Mouse (Mus musculus) myocyte (in vitro differentiated cells): Measurements from ENCODE around the gene Slc25a17. TPM values are rescaled to one million over a fixed set of nuclear protein-coding genes. Genes with fewer than 3 reads are reported as not detected.

Source experiments
- H3K27me3 ChIP-seq: one replicate; pipeline ENCODE4 v1.6.1; 2011; ENCODE audit not compliant: control insufficient read depth, insufficient read depth, insufficient read length
- H3K36me3 ChIP-seq: one replicate; pipeline ENCODE4 v1.6.1; 2011; ENCODE audit not compliant: control insufficient read depth, insufficient read depth
- H3K4me2 ChIP-seq: one replicate; pipeline ENCODE4 v1.6.1; 2011; ENCODE audit warnings: low read depth, control low read depth
- H3K4me3 ChIP-seq: one replicate; pipeline ENCODE4 v1.5.1; 2011; ENCODE audit warnings: mild to moderate bottlenecking, control low read depth, moderate library complexity
- H3K79me2 ChIP-seq: one replicate; pipeline ENCODE4 v1.6.1; 2011; ENCODE audit not compliant: control insufficient read depth, insufficient read depth
- H3ac ChIP-seq: one replicate; pipeline ENCODE4 v1.6.1; 2011; ENCODE audit not compliant: control insufficient read depth, insufficient read length
- CEBPB ChIP-seq: IDR thresholded peaks from 2 replicates; pipeline ENCODE4 v1.6.1; 2011; ENCODE audit warnings: mild to moderate bottlenecking, moderate library complexity; ENCODE audit not compliant: poor library complexity, insufficient read depth, severe bottlenecking
- E2F4 ChIP-seq: IDR thresholded peaks from one replicate; pipeline ENCODE4 v1.6.1; 2011; ENCODE audit warnings: mild to moderate bottlenecking, control low read depth, moderate library complexity; ENCODE audit not compliant: insufficient read depth
- MAX ChIP-seq: IDR thresholded peaks from one replicate; pipeline ENCODE4 v1.6.1; 2011; ENCODE audit warnings: low read depth, mild to moderate bottlenecking, control low read depth
- MYOD1 ChIP-seq, 3 experiments: IDR thresholded peaks; one replicate each; pipeline ENCODE4 v1.6.1; 2011; ENCODE audit warnings: control low read depth in 2 of 3, low read depth in 2 of 3, mild to moderate bottlenecking in 2 of 3, moderate library complexity in 1 of 3; ENCODE audit not compliant: insufficient read length in 2 of 3, control insufficient read depth in 1 of 3
- MYOG ChIP-seq, 3 experiments: IDR thresholded peaks; one replicate each; pipeline ENCODE4 v1.6.1; 2011; ENCODE audit warnings: control low read depth in 2 of 3, low read depth in 2 of 3, mild to moderate bottlenecking in 2 of 3; ENCODE audit not compliant: insufficient read length in 2 of 3, control insufficient read depth in 1 of 3, insufficient read depth in 1 of 3
- POLR2A ChIP-seq: IDR thresholded peaks from one replicate; pipeline ENCODE4 v1.6.1; 2011; ENCODE audit warnings: low read depth, mild to moderate bottlenecking, control low read depth, moderate library complexity; ENCODE audit not compliant: insufficient read length
- POLR2AphosphoS2 ChIP-seq: IDR thresholded peaks from one replicate; pipeline ENCODE4 v1.6.1; 2011; ENCODE audit warnings: low read depth, control low read depth; ENCODE audit not compliant: insufficient read length
- REST ChIP-seq: IDR thresholded peaks from one replicate; pipeline ENCODE4 v1.6.1; 2011; ENCODE audit warnings: mild to moderate bottlenecking, control low read depth, moderate library complexity; ENCODE audit not compliant: insufficient read depth, insufficient read length
- SRF ChIP-seq: IDR thresholded peaks from one replicate; pipeline ENCODE4 v1.6.1; 2011; ENCODE audit warnings: low read depth; ENCODE audit not compliant: control insufficient read depth, insufficient read length
- TCF12 ChIP-seq: IDR thresholded peaks from one replicate; pipeline ENCODE4 v1.6.1; 2011; ENCODE audit warnings: mild to moderate bottlenecking, control low read depth; ENCODE audit not compliant: poor library complexity, insufficient read depth, severe bottlenecking
- TCF3 ChIP-seq: IDR thresholded peaks from one replicate; pipeline ENCODE4 v1.6.1; 2011; ENCODE audit warnings: low read depth, control low read depth; ENCODE audit not compliant: insufficient read length
- USF1 ChIP-seq: IDR thresholded peaks from one replicate; pipeline ENCODE4 v1.6.1; 2011; ENCODE audit warnings: low read depth, mild to moderate bottlenecking, control low read depth, moderate library complexity
- polyA plus RNA-seq: library from polyadenylated mRNA; unstranded; fragments of >200 nt; fragmentation: generic; extraction: Trizol; gene quantifications from one replicate; pipeline ENCODE4 v1.2.1, GENCODE M21; 2012; ENCODE audit warnings: missing spikeins

Slc25a17 gene
- polyA plus RNA-seq: 40.9 TPM

DNA sequence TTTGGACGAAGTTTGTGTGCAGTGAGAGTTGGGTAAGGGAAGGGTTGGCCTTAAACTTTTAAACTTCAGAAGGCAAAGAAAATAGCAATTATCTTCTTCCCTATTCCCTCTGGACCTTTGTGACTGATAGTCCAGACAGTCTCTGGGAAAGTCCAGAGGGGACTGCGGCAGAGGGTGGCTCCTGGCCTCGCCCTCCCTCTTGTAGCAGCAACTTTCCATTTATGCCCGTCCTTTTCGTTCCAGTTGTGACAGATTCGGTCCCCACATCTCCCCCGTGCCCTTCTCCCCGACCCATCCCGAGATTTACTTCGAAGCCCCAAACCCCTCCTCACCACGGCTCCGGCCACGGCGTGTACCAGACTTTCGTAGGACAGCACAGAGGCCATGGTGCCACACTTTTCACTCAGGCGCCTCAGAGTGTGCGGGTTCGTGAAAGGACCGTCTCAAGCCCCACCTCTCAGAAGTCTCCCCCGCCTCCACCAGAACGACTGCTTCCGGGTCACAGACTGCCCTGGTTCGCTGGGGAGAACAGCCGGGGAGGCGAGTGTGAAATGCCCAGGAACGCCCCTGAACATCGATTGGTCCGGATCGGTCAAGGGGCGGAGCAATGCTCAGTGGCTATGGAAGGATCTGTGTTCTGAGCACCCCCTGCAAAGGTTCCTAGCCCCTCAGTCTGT, at the start of gene Slc25a17:
Gene Slc25a17 (minus strand): TSS at position 468 of the 677 bp plus-strand sequence.
- peak within 1 kb of the TSS; percentile 53 for H3K4me3 ChIP-seq
- TF ChIP-seq TCF3 (no peak), USF1 (no peak), E2F4 (no peak), TCF12 (no peak), MYOD1 (IDR thresholded peaks at IDR 0.05; ENCODE audit: control insufficient read depth in 1 of 3, insufficient read length in 2 of 3, low read depth in 2 of 3) (no peak), CEBPB (no peak), SRF (no peak), POLR2A (peak; percentile 90), MYOG (IDR thresholded peaks at IDR 0.05; ENCODE audit: control insufficient read depth in 1 of 3, insufficient read depth in 1 of 3, insufficient read length in 2 of 3, low read depth in 2 of 3) (peak in 2 of 3 experiments; percentile 41 to 67), REST (no peak), MAX (no peak), POLR2AphosphoS2 (peak; percentile 82)
- H3ac ChIP-seq: peak within 1 kb of the TSS; percentile 41
- H3K36me3 ChIP-seq: peaks cover 27% of the 10 kb centered on the region
- no peaks in the 10 kb centered on the region for H3K27me3 ChIP-seq
- peaks cover 29% of the 10 kb centered on the region for H3K79me2 ChIP-seq
- peak within 1 kb of the TSS; percentile 93 for H3K4me2 ChIP-seq

DNA sequence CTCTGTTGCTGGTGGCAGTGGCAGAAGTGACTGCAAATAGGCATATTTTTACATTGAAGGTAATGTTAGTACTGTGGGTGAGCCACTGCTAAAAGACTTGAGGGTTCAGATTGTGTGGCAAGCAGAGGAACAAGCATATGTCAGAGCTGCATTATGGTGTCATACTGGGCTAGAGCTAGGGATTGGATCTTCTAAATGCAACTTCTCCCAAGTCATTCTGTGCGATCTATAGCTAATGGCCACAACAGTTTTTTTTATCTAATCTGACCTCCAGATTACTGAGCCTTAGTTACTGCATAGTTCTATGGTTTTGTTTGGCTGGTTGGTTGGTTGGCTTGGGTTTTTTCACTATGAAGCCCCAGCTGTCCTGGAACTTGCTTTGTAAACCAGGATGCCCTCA, 47.6 kb upstream of the Slc25a17 start, which contains the start of gene Dnajb7:
Gene Dnajb7 (minus strand): TSS at position 101 of the 400 bp plus-strand sequence.
- no peak within 1 kb of the TSS for H3K4me3 ChIP-seq
- H3K27me3 ChIP-seq: no peaks in the 10 kb centered on the region
- no peaks in the 10 kb centered on the region for H3K36me3 ChIP-seq
- no peak for TF ChIP-seq TCF3
- TF ChIP-seq MYOD1 (IDR thresholded peaks at IDR 0.05; ENCODE audit: control insufficient read depth in 1 of 3, insufficient read length in 2 of 3, low read depth in 2 of 3): no peak
- TF ChIP-seq CEBPB: no peak
- no peak for TF ChIP-seq E2F4
- TF ChIP-seq POLR2AphosphoS2: no peak
- no peak for TF ChIP-seq REST
- TF ChIP-seq POLR2A: no peak
- no peak for TF ChIP-seq MYOG (IDR thresholded peaks at IDR 0.05; ENCODE audit: control insufficient read depth in 1 of 3, insufficient read depth in 1 of 3, insufficient read length in 2 of 3, low read depth in 2 of 3)
- no peak for TF ChIP-seq USF1
- no peak for TF ChIP-seq TCF12
- no peak for TF ChIP-seq SRF
- TF ChIP-seq MAX: no peak
- no peak within 1 kb of the TSS for H3ac ChIP-seq
- H3K4me2 ChIP-seq: no peak within 1 kb of the TSS
- peaks cover 30% of the 10 kb centered on the region for H3K79me2 ChIP-seq

DNA sequence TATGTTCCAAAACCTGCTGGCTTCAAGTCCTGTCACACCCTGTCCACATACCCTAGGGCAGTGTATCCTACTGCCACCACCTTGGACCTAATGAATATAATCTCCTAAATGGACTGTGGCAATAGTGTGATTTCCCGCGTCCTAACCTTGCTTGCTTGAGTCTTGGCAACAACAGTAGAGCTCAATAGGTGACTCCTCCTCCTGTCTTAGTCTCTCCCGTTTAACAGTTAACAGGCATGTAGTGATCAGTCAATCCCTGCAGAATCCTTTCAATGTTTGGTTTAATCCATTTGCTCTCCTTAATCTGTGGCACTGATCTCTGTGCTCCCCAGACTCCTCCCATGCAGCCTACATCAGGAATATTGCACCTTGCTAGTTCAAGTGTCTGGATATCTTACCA, 44.4 kb upstream of the Slc25a17 start:
- Histone ChIP-seq H3K79me2 (peaks cover 58% of the 10 kb centered on the region), H3K27me3 (no peaks in the 10 kb centered on the region), H3K4me3 (no peak overlapping the region), H3K36me3 (no peaks in the 10 kb centered on the region), H3ac (no peak overlapping the region), H3K4me2 (no peak overlapping the region)
- TF ChIP-seq TCF3 (no peak), MAX (no peak), CEBPB (no peak), E2F4 (no peak), POLR2A (no peak), POLR2AphosphoS2 (no peak), MYOD1 (IDR thresholded peaks at IDR 0.05; ENCODE audit: control insufficient read depth in 1 of 3, insufficient read length in 2 of 3, low read depth in 2 of 3) (no peak), MYOG (IDR thresholded peaks at IDR 0.05; ENCODE audit: control insufficient read depth in 1 of 3, insufficient read depth in 1 of 3, insufficient read length in 2 of 3, low read depth in 2 of 3) (no peak), SRF (no peak)

DNA sequence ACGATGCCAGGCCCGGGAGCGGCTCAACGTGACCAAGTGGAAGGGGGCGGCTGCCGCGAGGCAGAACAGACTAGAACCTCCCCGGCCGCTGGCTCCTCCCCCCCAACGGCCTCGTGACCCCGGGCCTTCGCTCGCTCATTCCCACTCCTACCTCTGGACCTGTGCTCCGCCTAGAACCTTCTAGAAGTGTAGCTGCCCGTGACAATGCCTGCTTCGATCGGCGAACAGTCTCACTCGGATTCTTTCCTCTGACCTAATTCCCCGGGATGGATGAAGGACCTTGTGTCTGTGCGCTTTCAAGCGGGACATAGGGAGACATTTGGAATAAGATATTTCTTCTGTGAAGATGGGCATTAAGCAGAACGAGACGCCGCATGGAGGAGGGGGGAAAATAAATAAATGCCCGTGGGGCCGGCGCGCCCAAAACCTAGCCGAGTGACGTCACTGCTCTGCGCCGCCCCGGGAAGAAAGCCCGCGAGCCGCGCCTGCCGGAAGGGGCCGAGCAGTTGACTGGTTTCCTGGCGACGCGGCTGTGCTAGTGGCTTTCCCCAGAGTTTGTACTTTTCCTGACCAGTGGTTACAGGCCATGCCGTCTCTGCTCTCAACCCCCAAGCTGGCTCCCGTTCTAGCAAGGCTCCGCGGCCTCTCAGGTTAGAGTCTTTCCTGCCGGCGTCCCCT, 39.2 kb upstream of the Slc25a17 start, which contains the start of the genes St13 and Xpnpep3:
Gene St13 (minus strand): TSS at position 440 of the 678 bp plus-strand sequence.
Gene Xpnpep3 (plus strand): TSS at position 501 of the 678 bp plus-strand sequence.
- no peaks in the 10 kb centered on the region for H3K27me3 ChIP-seq
- TF ChIP-seq MAX: peak; percentile 97
- TF ChIP-seq TCF3: no peak
- TF ChIP-seq POLR2AphosphoS2: peak; percentile 91
- peak; percentile 4 for TF ChIP-seq TCF12
- TF ChIP-seq MYOG (IDR thresholded peaks at IDR 0.05; ENCODE audit: control insufficient read depth in 1 of 3, insufficient read depth in 1 of 3, insufficient read length in 2 of 3, low read depth in 2 of 3): peak in 1 of 3 experiments; percentile 55
- TF ChIP-seq POLR2A: peak; percentile 93
- no peak for TF ChIP-seq REST
- TF ChIP-seq SRF: peak; percentile 78
- peak; percentile 45 for TF ChIP-seq E2F4
- TF ChIP-seq CEBPB: no peak
- TF ChIP-seq MYOD1 (IDR thresholded peaks at IDR 0.05; ENCODE audit: control insufficient read depth in 1 of 3, insufficient read length in 2 of 3, low read depth in 2 of 3): peak in 1 of 3 experiments; percentile 39
- TF ChIP-seq USF1: peak; percentile 91

DNA sequence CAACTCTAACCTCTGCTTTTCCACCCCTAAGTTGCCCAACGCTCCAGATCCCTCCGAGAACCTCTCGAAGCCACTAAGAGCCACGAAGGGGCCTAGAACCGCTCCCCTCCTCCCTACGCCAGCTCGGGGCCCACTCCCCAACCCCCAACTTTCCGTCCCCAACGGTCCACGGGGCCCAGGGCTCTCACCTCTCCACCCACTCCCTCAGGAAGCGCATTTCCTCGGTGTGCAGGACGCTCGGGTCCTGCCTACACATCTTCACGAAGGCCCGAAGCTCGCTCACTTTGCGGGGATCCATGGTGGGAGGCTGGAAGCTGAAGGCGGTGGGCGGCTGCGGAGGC, 38.7 kb upstream of the Slc25a17 start:
- H3K36me3 ChIP-seq: no peaks in the 10 kb centered on the region
- peak overlapping the region; percentile 78 for H3K4me2 ChIP-seq
- peak overlapping the region; percentile 78 for H3K4me3 ChIP-seq
- H3K79me2 ChIP-seq: peaks cover 90% of the 10 kb centered on the region
- TF ChIP-seq TCF3 (no peak), MAX (no peak), SRF (no peak), CEBPB (no peak), MYOD1 (IDR thresholded peaks at IDR 0.05; ENCODE audit: control insufficient read depth in 1 of 3, insufficient read length in 2 of 3, low read depth in 2 of 3) (no peak), TCF12 (no peak), E2F4 (no peak), MYOG (IDR thresholded peaks at IDR 0.05; ENCODE audit: control insufficient read depth in 1 of 3, insufficient read depth in 1 of 3, insufficient read length in 2 of 3, low read depth in 2 of 3) (no peak), POLR2AphosphoS2 (no peak), USF1 (no peak), REST (no peak), POLR2A (no peak)
- no peaks in the 10 kb centered on the region for H3K27me3 ChIP-seq
- peak overlapping the region; percentile 74 for H3ac ChIP-seq

More for the DNA sequence above, 39.2 kb upstream of the Slc25a17 start, which contains the start of the genes St13 and Xpnpep3:
- Histone ChIP-seq H3ac (peak within 1 kb of the TSS; percentile 74), H3K4me2 (peak within 1 kb of the TSS; percentile 91), H3K4me3 (peak within 1 kb of the TSS; percentile 78), H3K79me2 (peaks cover 87% of the 10 kb centered on the region), H3K36me3 (no peaks in the 10 kb centered on the region)
